Mouse (Mus musculus): ENCODE measurements at regions not wholly inside any gene's neighbourhood (a gene's known extent, or its start where the extent isn't known, plus 50 kb on each side); places are given as distances from the start of the nearest gene placed in this dataset.

- H3K4me1 ChIP-seq (replicated peaks; ENCODE audit: low read depth, low read length), result peaks cover 12% of the 10 kb centered on the region
- H3K27me3 ChIP-seq (ENCODE audit: insufficient read depth, low read length), result peaks cover 18% of the 10 kb centered on the region
- no peak overlapping the region for H3K4me3 ChIP-seq (replicated peaks; ENCODE audit: low read length)
- TF ChIP-seq POU5F1 (IDR thresholded peaks at IDR 0.05; ENCODE audit: borderline replicate concordance, low read length) (no peak), NANOG (IDR thresholded peaks at IDR 0.05; ENCODE audit: borderline replicate concordance, low read length) (no peak), CTCF (conservative IDR thresholded peaks at IDR 0.05; ENCODE audit: low read length) (no peak)
- 0 out of 2 replicates have a peak, but pooled peaks cover 5% of the 10 kb centered on the region for H3K9me3 ChIP-seq (ENCODE audit: low read length)
- H3K36me3 ChIP-seq (ENCODE audit: insufficient read depth, low read length), result no peaks in the 10 kb centered on the region
Measured at GRCm38 (mm10) chr5:146652874-146653273, 67.8 kb upstream of the Gpr12 start.

GRCm38 (mm10) chr5:146648519-146649060 lies 63.6 kb upstream of the Gpr12 start:
- peaks cover 26% of the 10 kb centered on the region for H3K27me3 ChIP-seq (ENCODE audit: insufficient read depth, low read length)
- H3K4me3 ChIP-seq (replicated peaks; ENCODE audit: low read length), result no peak overlapping the region
- no peak for TF ChIP-seq NANOG (IDR thresholded peaks at IDR 0.05; ENCODE audit: borderline replicate concordance, low read length)
- no peak for TF ChIP-seq CTCF (conservative IDR thresholded peaks at IDR 0.05; ENCODE audit: low read length)
- no peak for TF ChIP-seq POU5F1 (IDR thresholded peaks at IDR 0.05; ENCODE audit: borderline replicate concordance, low read length)
- 0 out of 2 replicates have a peak, but pooled peaks cover 5% of the 10 kb centered on the region for H3K9me3 ChIP-seq (ENCODE audit: low read length)
- no peaks in the 10 kb centered on the region for H3K36me3 ChIP-seq (ENCODE audit: insufficient read depth, low read length)
- H3K4me1 ChIP-seq (replicated peaks; ENCODE audit: low read depth, low read length), result peaks cover 7% of the 10 kb centered on the region; the same call in 1 of the 2 replicates

GRCm38 (mm10) chr5:146647628-146648380 lies 62.8 kb upstream of the Gpr12 start:
- Histone ChIP-seq H3K36me3 (ENCODE audit: insufficient read depth, low read length) (no peaks in the 10 kb centered on the region), H3K9me3 (ENCODE audit: low read length) (0 out of 2 replicates have a peak, but pooled peaks cover 5% of the 10 kb centered on the region), H3K4me1 (replicated peaks; ENCODE audit: low read depth, low read length) (no peaks in the 10 kb centered on the region), H3K4me3 (replicated peaks; ENCODE audit: low read length) (no peak overlapping the region), H3K27me3 (ENCODE audit: insufficient read depth, low read length) (peaks cover 19% of the 10 kb centered on the region)
- TF ChIP-seq NANOG (IDR thresholded peaks at IDR 0.05; ENCODE audit: borderline replicate concordance, low read length) (no peak), POU5F1 (IDR thresholded peaks at IDR 0.05; ENCODE audit: borderline replicate concordance, low read length) (no peak), CTCF (conservative IDR thresholded peaks at IDR 0.05; ENCODE audit: low read length) (no peak)

- Histone ChIP-seq H3K4me3 (replicated peaks; ENCODE audit: low read length) (no peak overlapping the region), H3K36me3 (ENCODE audit: insufficient read depth, low read length) (no peaks in the 10 kb centered on the region), H3K27me3 (ENCODE audit: insufficient read depth, low read length) (peaks cover 14% of the 10 kb centered on the region), H3K9me3 (ENCODE audit: low read length) (no peaks in the 10 kb centered on the region), H3K4me1 (replicated peaks; ENCODE audit: low read depth, low read length) (no peaks in the 10 kb centered on the region)
- TF ChIP-seq NANOG (IDR thresholded peaks at IDR 0.05; ENCODE audit: borderline replicate concordance, low read length) (no peak), POU5F1 (IDR thresholded peaks at IDR 0.05; ENCODE audit: borderline replicate concordance, low read length) (no peak), CTCF (conservative IDR thresholded peaks at IDR 0.05; ENCODE audit: low read length) (no peak)
Measured at GRCm38 (mm10) chr5:146644499-146644898, 59.5 kb upstream of the Gpr12 start.

GRCm38 (mm10) chr5:146641931-146642330 lies 56.9 kb upstream of the Gpr12 start:
- no peaks in the 10 kb centered on the region for H3K4me1 ChIP-seq (replicated peaks; ENCODE audit: low read depth, low read length)
- no peaks in the 10 kb centered on the region for H3K36me3 ChIP-seq (ENCODE audit: insufficient read depth, low read length)
- TF ChIP-seq NANOG (IDR thresholded peaks at IDR 0.05; ENCODE audit: borderline replicate concordance, low read length) (no peak), POU5F1 (IDR thresholded peaks at IDR 0.05; ENCODE audit: borderline replicate concordance, low read length) (no peak), CTCF (conservative IDR thresholded peaks at IDR 0.05; ENCODE audit: low read length) (no peak)
- H3K9me3 ChIP-seq (ENCODE audit: low read length), result peaks cover 18% of the 10 kb centered on the region
- peaks cover 12% of the 10 kb centered on the region for H3K27me3 ChIP-seq (ENCODE audit: insufficient read depth, low read length)
- H3K4me3 ChIP-seq (replicated peaks; ENCODE audit: low read length), result no peak overlapping the region

- TF ChIP-seq POU5F1 (IDR thresholded peaks at IDR 0.05; ENCODE audit: borderline replicate concordance, low read length), result no peak
- TF ChIP-seq NANOG (IDR thresholded peaks at IDR 0.05; ENCODE audit: borderline replicate concordance, low read length), result no peak
- no peak for TF ChIP-seq CTCF (conservative IDR thresholded peaks at IDR 0.05; ENCODE audit: low read length)
- Histone ChIP-seq H3K4me1 (replicated peaks; ENCODE audit: low read depth, low read length) (no peaks in the 10 kb centered on the region), H3K36me3 (ENCODE audit: insufficient read depth, low read length) (no peaks in the 10 kb centered on the region), H3K27me3 (ENCODE audit: insufficient read depth, low read length) (no peaks in the 10 kb centered on the region), H3K4me3 (replicated peaks; ENCODE audit: low read length) (no peak overlapping the region), H3K9me3 (ENCODE audit: low read length) (peaks cover 25% of the 10 kb centered on the region)
Measured at GRCm38 (mm10) chr5:146636859-146637258, 51.8 kb upstream of the Gpr12 start.
